Mouse (Mus musculus) pancreas, adult 10 weeks (tissue): ENCODE measurements around the gene Gnl2. TPM values are rescaled to one million over a fixed set of nuclear protein-coding genes. Genes with fewer than 3 reads are reported as not detected.

Experiments used
- polyA plus RNA-seq: library from polyadenylated mRNA; stranded (reverse); fragments of 350-450 nt; fragmentation: Illumina TruSeq; extraction: RNeasy Lipid Tissue Mini Kit (QIAGEN cat#74804); gene quantifications from one replicate; pipeline ENCODE4 v1.2.3, GENCODE M21; 2015; ENCODE audit warnings: low read depth, low replicate concordance; ENCODE audit not compliant: insufficient read depth

Gene Gnl2
- polyA plus RNA-seq = 20.4 TPM

GRCm38 (mm10) chr4:125015806-125016635 is at the start of gene Gnl2:
Gene Gnl2, plus strand, starts transcription at chr4:125016585.

GRCm38 (mm10) chr4:124985671-124986602 is 30.4 kb upstream of the Gnl2 start, which contains the start of gene Rspo1:
Gene Rspo1, plus strand, starts transcription at chr4:124986430.

GRCm38 (mm10) chr4:125065517-125066307 is 49.3 kb downstream of the Gnl2 start, which contains the start of gene Dnali1:
Gene Dnali1, minus strand, starts transcription at chr4:125065703.

GRCm38 (mm10) chr4:125066490-125067370 is 50.3 kb downstream of the Gnl2 start, which contains the start of gene Snip1:
Gene Snip1, plus strand, starts transcription at chr4:125066672.

GRCm38 (mm10) chr4:125084403-125085345 is 68.3 kb downstream of the Gnl2 start, which contains the start of gene Meaf6:
Gene Meaf6, plus strand, starts transcription at chr4:125085134.

Other genes starting within 250 kb of the Gnl2 start
- gene Mtf1, start 214.5 kb upstream of the Gnl2 start, polyA plus RNA-seq = 3.5 TPM
- gene Yrdc, start 165.9 kb upstream of the Gnl2 start, polyA plus RNA-seq = 19.0 TPM
- gene 1110065P20Rik, start 165.4 kb upstream of the Gnl2 start, polyA plus RNA-seq = 17.3 TPM
- 0.30 TPM for gene Maneal, start 154.4 kb upstream of the Gnl2 start, polyA plus RNA-seq
- gene Epha10, start 135.7 kb upstream of the Gnl2 start, polyA plus RNA-seq = not detected
- 4.1 TPM for gene 9930104L06Rik, start 79.5 kb upstream of the Gnl2 start, polyA plus RNA-seq
- gene Cdca8, start 77.3 kb upstream of the Gnl2 start, polyA plus RNA-seq = not detected
- gene Rspo1, start 30.2 kb upstream of the Gnl2 start, polyA plus RNA-seq = 15.5 TPM
- gene Dnali1, start 49.1 kb downstream of the Gnl2 start, polyA plus RNA-seq = not detected
- 3.8 TPM for gene Snip1, start 50.1 kb downstream of the Gnl2 start, polyA plus RNA-seq
- gene Meaf6, start 68.5 kb downstream of the Gnl2 start, polyA plus RNA-seq = 5.4 TPM
- 2.2 TPM for gene Zc3h12a, start 111.3 kb downstream of the Gnl2 start, polyA plus RNA-seq